Mouse (Mus musculus) Patski (cell line): ENCODE measurements around the gene Bbip1. TPM values are rescaled to one million over a fixed set of nuclear protein-coding genes. Genes with fewer than 3 reads are reported as not detected.
"Not testable (repeated sequence)": the region's sequence is repeated elsewhere in the genome, so short reads cannot be mapped to it uniquely, and the experiment has no call there.

Experiments used
- ATAC-seq: fragments of 100-300 bp; one replicate; pipeline ENCODE4 v1.8.0; 2021
- CTCF ChIA-PET: fragments of 350-600 bp; sonication (Branson Sonifier 250); formaldehyde crosslinking; loops from one replicate; lab custom pipeline; 2022; ENCODE audit warnings: inconsistent platforms; lab: Charles Lee
- POLR2A ChIA-PET: fragments of 350-600 bp; sonication (Branson Sonifier 250); formaldehyde crosslinking; loops from one replicate; lab custom pipeline; 2022; ENCODE audit warnings: antibody characterized with exemption, inconsistent platforms; lab: Charles Lee
- DNase-seq: peaks from one replicate; pipeline ENCODE4 v3.0.0-alpha.2; 2011; ENCODE audit warnings: low read depth, low spot score
- H3K27me3 ChIP-seq: fragments of 371-371 bp; one replicate; pipeline ENCODE4 v1.5.1; 2021
- CTCF ChIP-seq: fragments of 100-300 bp; IDR thresholded peaks from one replicate; pipeline ENCODE4 v1.5.1; 2021
- in situ Hi-C: fragments of 300-500 bp; cut with MboI; formaldehyde crosslinking; loops from 3 replicates; pipeline ENCODE4 v1.11.1; 2018; ENCODE audit warnings: low pct_unique_long_range_greater_than_20kb, mixed read lengths
- polyA plus RNA-seq: library from polyadenylated mRNA; unstranded; gene quantifications from one replicate; pipeline ENCODE4 v1.2.3, GENCODE M21; 2021

The Bbip1 gene
- polyA plus RNA-seq = 53.0 TPM

- peak; percentile 93 for ATAC-seq
- H3K27me3 ChIP-seq = no peaks in the 10 kb centered on the region
- TF ChIP-seq CTCF = no peak
- ChIA-PET POLR2A (interaction anchor here (0.6 to 1.0 kb wide), 2 partner anchors 11 to 15 kb away, joined by 3 to 4 read pairs; no protein-coding TSS in a partner anchor), CTCF (interaction anchor here (0.6 to 3.0 kb wide), 5 partner anchors 97 to 1117 kb away, joined by 3 to 11 read pairs (median 3); no protein-coding TSS in a partner anchor)
- peak; percentile 98 for DNase-seq
- in situ Hi-C loops = loop anchor here (10.0 to 25.0 kb wide), 2 partner anchors 557 to 1121 kb away; partner anchors contain the start of gene Smndc1
Observed at GRCm38 (mm10) chr19:53943802-53944785, at the start of gene Bbip1, which contains the start of gene Shoc2. Bbip1 (minus strand) TSS chr19:53944627. Shoc2 (plus strand) TSS chr19:53944306.

GRCm38 (mm10) chr19:53993860-53994259 lies 49.4 kb upstream of the Bbip1 start:
- in situ Hi-C loops = no loop called here
- CTCF ChIA-PET = interaction anchor here (1.0 kb wide), 1 partner anchor 13 kb away, joined by 4 read pairs; no protein-coding TSS in a partner anchor
- H3K27me3 ChIP-seq = no peaks in the 10 kb centered on the region
- ATAC-seq = no peak
- TF ChIP-seq CTCF = no peak
- no peak for DNase-seq
- POLR2A ChIA-PET = interaction anchor here (0.7 kb wide), 1 partner anchor 11 kb away, joined by 6 read pairs; no protein-coding TSS in a partner anchor

- TF ChIP-seq CTCF = no peak
- POLR2A ChIA-PET = interaction anchor here (0.6 kb wide), 1 partner anchor 1439 kb away, joined by 4 read pairs; no protein-coding TSS in a partner anchor
- ATAC-seq = no peak
- no peaks in the 10 kb centered on the region for H3K27me3 ChIP-seq
- in situ Hi-C loops = no loop called here
- CTCF ChIA-PET = interaction anchor here (1.3 to 1.4 kb wide), 3 partner anchors 9 to 221 kb away, joined by 3 to 4 read pairs (median 3); no protein-coding TSS in a partner anchor
- no peak for DNase-seq
Observed at GRCm38 (mm10) chr19:53990538-53990937, 46.1 kb upstream of the Bbip1 start.

GRCm38 (mm10) chr19:53984628-53985027 lies 40.2 kb upstream of the Bbip1 start:
- CTCF ChIA-PET = no interaction called here
- ATAC-seq = no peak
- H3K27me3 ChIP-seq = no peaks in the 10 kb centered on the region
- no peak for DNase-seq
- in situ Hi-C loops = no loop called here
- POLR2A ChIA-PET = no interaction called here
- TF ChIP-seq CTCF = no peak

GRCm38 (mm10) chr19:53983336-53983735 lies 38.9 kb upstream of the Bbip1 start:
- in situ Hi-C loops = no loop called here
- peak; percentile 27 for TF ChIP-seq CTCF
- DNase-seq (no peak), ATAC-seq (no peak)
- POLR2A ChIA-PET = no interaction called here
- H3K27me3 ChIP-seq = no peaks in the 10 kb centered on the region
- CTCF ChIA-PET = no interaction called here

- no peak for ATAC-seq
- TF ChIP-seq CTCF = no peak
- in situ Hi-C loops = no loop called here
- no peak for DNase-seq
- no peaks in the 10 kb centered on the region for H3K27me3 ChIP-seq
- CTCF ChIA-PET = no interaction called here
- POLR2A ChIA-PET = interaction anchor here (0.6 kb wide), 1 partner anchor 284 kb away, joined by 3 read pairs; no protein-coding TSS in a partner anchor
Observed at GRCm38 (mm10) chr19:53982041-53982440, 37.6 kb upstream of the Bbip1 start.

- H3K27me3 ChIP-seq = no peaks in the 10 kb centered on the region
- ATAC-seq = no peak
- ChIA-PET POLR2A (no interaction called here), CTCF (no interaction called here)
- no peak for TF ChIP-seq CTCF
- no peak for DNase-seq
- in situ Hi-C loops = no loop called here
Observed at GRCm38 (mm10) chr19:53973656-53974055, 29.2 kb upstream of the Bbip1 start.

- no peak for TF ChIP-seq CTCF
- ChIA-PET CTCF (interaction anchor here (1.0 to 1.1 kb wide), 2 partner anchors 10 to 15 kb away, joined by 3 read pairs; no protein-coding TSS in a partner anchor), POLR2A (no interaction called here)
- ATAC-seq (peak; percentile 39), DNase-seq (peak; percentile 7)
- in situ Hi-C loops = no loop called here
- no peaks in the 10 kb centered on the region for H3K27me3 ChIP-seq
Observed at GRCm38 (mm10) chr19:53971938-53972337, 27.5 kb upstream of the Bbip1 start.

GRCm38 (mm10) chr19:53969226-53969625 lies 24.8 kb upstream of the Bbip1 start:
- in situ Hi-C loops = no loop called here
- ATAC-seq = no peak
- TF ChIP-seq CTCF = no peak
- ChIA-PET CTCF (no interaction called here), POLR2A (no interaction called here)
- no peak for DNase-seq
- H3K27me3 ChIP-seq = no peaks in the 10 kb centered on the region

- ChIA-PET CTCF (no interaction called here), POLR2A (no interaction called here)
- no peak for DNase-seq
- no peak for ATAC-seq
- no peaks in the 10 kb centered on the region for H3K27me3 ChIP-seq
- in situ Hi-C loops = no loop called here
- no peak for TF ChIP-seq CTCF
Observed at GRCm38 (mm10) chr19:53964910-53965633, 20.6 kb upstream of the Bbip1 start.

GRCm38 (mm10) chr19:53964347-53964746 lies 19.9 kb upstream of the Bbip1 start:
- ATAC-seq, POLR2A ChIA-PET, in situ Hi-C loops, H3K27me3 ChIP-seq, DNase-seq: not testable (repeated sequence)
- CTCF ChIA-PET = interaction anchor here (1.4 kb wide), 1 partner anchor 24 kb away, joined by 3 read pairs; no protein-coding TSS in a partner anchor
